Mouse (Mus musculus): Measurements from ENCODE around the gene Arhgef10l. TPM values are rescaled to one million over a fixed set of nuclear protein-coding genes. Genes with fewer than 3 reads are reported as not detected.

Gene Arhgef10l
- total RNA-seq, 2 experiments from 2014 or later, result 22.8 to 83.3 TPM

GRCm38 (mm10) chr4:140637269-140637668, 28.5 kb downstream of the Arhgef10l start:
- ATAC-seq (ENCODE audit: poor library complexity, severe bottlenecking), result no peak

GRCm38 (mm10) chr4:140636312-140636996, 29.4 kb downstream of the Arhgef10l start:
- ATAC-seq (ENCODE audit: poor library complexity, severe bottlenecking), result no peak

- ATAC-seq (ENCODE audit: poor library complexity, severe bottlenecking), result no peak
Observed at GRCm38 (mm10) chr4:140634861-140635388, 30.9 kb downstream of the Arhgef10l start.

GRCm38 (mm10) chr4:140631276-140631849, 34.4 kb downstream of the Arhgef10l start:
- ATAC-seq (ENCODE audit: poor library complexity, severe bottlenecking), result no peak

- no peak for ATAC-seq (ENCODE audit: poor library complexity, severe bottlenecking)
Observed at GRCm38 (mm10) chr4:140630651-140631241, 35.1 kb downstream of the Arhgef10l start.

GRCm38 (mm10) chr4:140630136-140630535, 35.7 kb downstream of the Arhgef10l start:
- ATAC-seq (ENCODE audit: poor library complexity, severe bottlenecking), result no peak

GRCm38 (mm10) chr4:140628971-140629370, 36.8 kb downstream of the Arhgef10l start:
- no peak for ATAC-seq (ENCODE audit: poor library complexity, severe bottlenecking)

GRCm38 (mm10) chr4:140628412-140628943, 37.3 kb downstream of the Arhgef10l start:
- no peak for ATAC-seq (ENCODE audit: poor library complexity, severe bottlenecking)

GRCm38 (mm10) chr4:140625651-140626525, 39.9 kb downstream of the Arhgef10l start:
- no peak for ATAC-seq (ENCODE audit: poor library complexity, severe bottlenecking)

GRCm38 (mm10) chr4:140624468-140625176, 41.2 kb downstream of the Arhgef10l start:
- no peak for ATAC-seq (ENCODE audit: poor library complexity, severe bottlenecking)

- no peak for ATAC-seq (ENCODE audit: poor library complexity, severe bottlenecking)
Observed at GRCm38 (mm10) chr4:140624087-140624467, 41.7 kb downstream of the Arhgef10l start.

GRCm38 (mm10) chr4:140622819-140623218, 43.0 kb downstream of the Arhgef10l start:
- ATAC-seq (ENCODE audit: poor library complexity, severe bottlenecking), result no peak

- no peak for ATAC-seq (ENCODE audit: poor library complexity, severe bottlenecking)
Observed at GRCm38 (mm10) chr4:140620496-140620895, 45.3 kb downstream of the Arhgef10l start.

- no peak for ATAC-seq (ENCODE audit: poor library complexity, severe bottlenecking)
Observed at GRCm38 (mm10) chr4:140617391-140618385, 48.1 kb downstream of the Arhgef10l start.

GRCm38 (mm10) chr4:140616894-140617293, 48.9 kb downstream of the Arhgef10l start:
- ATAC-seq (ENCODE audit: poor library complexity, severe bottlenecking), result no peak

GRCm38 (mm10) chr4:140616196-140616595, 49.6 kb downstream of the Arhgef10l start:
- no peak for ATAC-seq (ENCODE audit: poor library complexity, severe bottlenecking)

GRCm38 (mm10) chr4:140615771-140616170, 50.0 kb downstream of the Arhgef10l start:
- no peak for ATAC-seq (ENCODE audit: poor library complexity, severe bottlenecking)

- no peak for ATAC-seq (ENCODE audit: poor library complexity, severe bottlenecking)
Observed at GRCm38 (mm10) chr4:140614553-140614952, 51.3 kb downstream of the Arhgef10l start.

- ATAC-seq (ENCODE audit: poor library complexity, severe bottlenecking), result no peak
Observed at GRCm38 (mm10) chr4:140614145-140614544, 51.7 kb downstream of the Arhgef10l start.
